Mouse (Mus musculus) megakaryocyte-erythroid progenitor cell, adult 5-6 weeks (primary cell): ENCODE measurements at regions not wholly inside any gene's neighbourhood (a gene's known extent, or its start where the extent isn't known, plus 50 kb on each side); places are given as distances from the start of the nearest gene placed in this dataset.
"Not testable (repeated sequence)": the region's sequence is repeated elsewhere in the genome, so short reads cannot be mapped to it uniquely, and the experiment has no call there.

ENCODE experiments used
- ATAC-seq: replicated peaks from 2 replicates; pipeline ENCODE4 v1.8.0; 2016; ENCODE audit warnings: mild to moderate bottlenecking, inconsistent platforms; ENCODE audit not compliant: severe bottlenecking, poor library complexity, low FRiP score, low TSS enrichment

GRCm38 (mm10) chr7:83347103-83347754 lies 237.5 kb upstream of the Tmc3 start:
- no peak for ATAC-seq

GRCm38 (mm10) chr7:83369191-83369590 lies 215.5 kb upstream of the Tmc3 start:
- ATAC-seq: no peak

GRCm38 (mm10) chr7:83369605-83370004 lies 215.1 kb upstream of the Tmc3 start:
- ATAC-seq: no peak

DNA sequence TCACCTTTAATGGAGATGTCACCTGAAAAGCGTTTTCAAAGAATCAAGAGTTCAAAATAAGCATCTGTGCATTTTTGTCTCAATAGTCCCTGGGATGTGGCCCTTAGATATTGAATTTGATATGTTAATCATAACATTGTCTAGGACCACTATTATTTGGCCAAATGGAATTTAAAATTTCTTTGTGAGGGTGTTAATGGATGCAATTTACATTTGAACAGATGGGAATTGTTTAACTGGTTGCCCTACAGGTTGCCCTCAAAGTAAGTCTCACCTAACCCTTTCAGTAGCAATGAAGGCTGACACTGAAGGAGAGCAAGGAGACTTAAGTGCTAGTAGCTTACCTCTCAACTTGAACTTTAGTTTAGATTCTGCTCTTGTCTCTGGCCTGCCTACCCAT lies 207.9 kb upstream of the Tmc3 start:
- ATAC-seq: no peak

- no peak for ATAC-seq
Measured at GRCm38 (mm10) chr7:83381381-83382181, 203.1 kb upstream of the Tmc3 start.

DNA sequence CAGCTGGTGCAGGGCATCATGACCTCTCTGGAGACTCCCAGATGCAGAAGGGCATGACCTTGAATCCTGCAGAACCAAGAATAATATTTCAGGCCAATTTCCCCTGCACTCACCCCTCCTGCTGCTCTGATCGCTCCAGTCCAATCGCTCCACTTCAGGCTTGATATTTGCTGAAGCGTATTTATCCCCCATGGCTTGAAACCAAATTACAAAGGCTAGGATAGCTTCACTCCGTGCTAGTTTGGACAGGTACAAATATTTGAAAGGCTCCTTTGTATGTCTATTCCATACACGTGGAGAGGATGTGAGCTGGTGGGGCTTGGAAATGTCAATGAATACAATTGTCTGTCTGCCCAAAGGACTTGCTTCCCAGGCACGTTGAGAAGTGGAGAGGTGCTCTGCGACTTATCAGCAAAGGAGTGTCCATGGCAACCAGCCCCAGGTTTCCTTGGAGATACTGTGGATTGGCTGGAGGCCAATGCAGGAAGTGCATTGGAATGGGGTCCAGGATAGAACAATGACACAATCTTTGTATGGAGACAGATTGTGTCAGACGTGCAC lies 201.8 kb upstream of the Tmc3 start:
- no peak for ATAC-seq

- ATAC-seq: no peak
Measured at GRCm38 (mm10) chr7:83391388-83391787, 193.3 kb upstream of the Tmc3 start.

GRCm38 (mm10) chr7:83392181-83392580 lies 192.5 kb upstream of the Tmc3 start:
- no peak for ATAC-seq

DNA sequence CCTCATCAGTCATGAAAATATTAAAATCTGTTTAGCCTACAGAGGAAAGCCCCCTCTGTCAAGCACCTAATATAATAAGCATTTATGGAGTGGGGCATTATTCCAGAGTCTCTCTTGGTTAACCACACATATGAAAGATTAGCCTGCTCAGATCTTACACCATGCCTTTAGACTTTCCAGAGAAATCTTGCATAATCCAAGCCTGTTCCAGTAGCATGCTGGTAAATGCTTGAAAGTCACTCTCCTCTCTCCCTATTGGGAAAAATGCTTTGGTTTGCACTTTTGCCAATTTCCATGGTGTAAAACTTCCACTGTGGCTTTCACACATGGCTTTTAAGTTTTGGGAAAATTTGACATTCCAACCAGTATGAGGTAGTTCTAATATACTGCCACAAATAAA lies 192.1 kb upstream of the Tmc3 start:
- no peak for ATAC-seq

- ATAC-seq: no peak
Measured at GRCm38 (mm10) chr7:83394156-83394555, 190.6 kb upstream of the Tmc3 start.

DNA sequence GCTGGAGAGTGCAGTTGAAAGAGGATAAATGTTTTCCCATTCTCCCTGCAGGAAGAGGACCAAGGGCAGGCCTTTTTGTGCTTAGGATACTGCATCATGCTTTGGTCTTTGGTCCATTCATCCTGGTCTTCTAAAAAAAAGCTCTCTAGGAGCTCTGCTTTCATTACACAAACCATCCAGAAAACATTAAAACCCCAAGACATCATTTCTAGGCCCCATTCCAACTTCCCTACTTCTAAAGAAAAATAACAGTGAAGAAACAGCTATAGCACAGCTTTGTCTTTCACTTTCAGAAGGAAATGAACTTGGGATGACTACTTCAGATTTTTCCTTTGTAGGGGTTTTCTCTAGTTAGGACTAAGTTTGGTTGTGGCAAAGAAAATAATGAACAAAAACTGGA lies 185.1 kb upstream of the Tmc3 start:
- no peak for ATAC-seq

DNA sequence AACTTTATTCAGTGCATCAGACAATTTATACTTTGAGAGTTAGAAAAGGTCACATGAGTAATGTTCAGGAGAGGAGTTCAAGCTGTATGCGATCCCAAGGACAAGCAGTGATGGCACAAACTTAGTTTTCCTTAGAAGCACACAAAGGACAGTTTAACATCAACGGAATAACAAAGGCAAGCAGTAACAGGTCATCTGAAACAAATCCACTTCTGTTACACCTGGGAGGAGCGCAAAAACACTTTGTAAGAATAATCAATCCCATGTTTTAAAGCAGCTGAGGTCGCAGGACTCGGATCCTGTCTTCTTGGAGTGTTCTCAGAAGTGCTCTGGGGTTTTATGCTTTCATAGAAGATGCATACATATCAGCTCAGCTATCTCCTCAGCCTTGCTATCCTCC lies 183.7 kb upstream of the Tmc3 start:
- no peak for ATAC-seq

GRCm38 (mm10) chr7:83412745-83413144 lies 172.0 kb upstream of the Tmc3 start:
- not testable (repeated sequence) for ATAC-seq

DNA sequence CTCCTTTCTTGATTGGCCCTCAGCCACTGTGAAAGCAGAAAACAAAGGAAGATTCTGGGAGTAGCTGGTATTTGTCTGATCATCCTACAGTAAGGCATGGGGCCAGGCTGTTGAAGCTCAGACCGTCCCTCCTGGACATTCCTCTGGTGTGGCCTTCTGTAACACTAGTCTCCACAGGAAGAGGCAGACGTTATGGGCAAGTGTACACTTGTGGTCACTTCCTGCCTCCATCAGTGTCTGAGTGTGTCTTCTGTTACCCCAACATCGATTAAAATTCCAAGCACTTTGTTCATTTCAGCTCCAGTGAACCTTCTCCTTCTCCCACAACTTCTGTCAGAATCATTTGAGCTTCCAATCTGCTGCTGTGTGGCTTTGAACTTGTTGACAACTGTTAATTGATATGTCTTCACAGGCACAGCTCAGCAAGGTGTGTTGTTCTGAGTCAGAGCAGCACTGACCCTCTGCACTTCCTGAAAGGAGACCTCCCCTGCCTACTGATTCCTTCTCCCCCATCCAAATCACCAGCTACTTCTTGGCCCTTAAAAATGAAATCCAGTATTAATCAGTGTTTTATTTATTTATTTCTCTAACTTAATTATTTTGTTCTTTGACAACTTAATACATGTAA lies 154.7 kb upstream of the Tmc3 start:
- no peak for ATAC-seq

DNA sequence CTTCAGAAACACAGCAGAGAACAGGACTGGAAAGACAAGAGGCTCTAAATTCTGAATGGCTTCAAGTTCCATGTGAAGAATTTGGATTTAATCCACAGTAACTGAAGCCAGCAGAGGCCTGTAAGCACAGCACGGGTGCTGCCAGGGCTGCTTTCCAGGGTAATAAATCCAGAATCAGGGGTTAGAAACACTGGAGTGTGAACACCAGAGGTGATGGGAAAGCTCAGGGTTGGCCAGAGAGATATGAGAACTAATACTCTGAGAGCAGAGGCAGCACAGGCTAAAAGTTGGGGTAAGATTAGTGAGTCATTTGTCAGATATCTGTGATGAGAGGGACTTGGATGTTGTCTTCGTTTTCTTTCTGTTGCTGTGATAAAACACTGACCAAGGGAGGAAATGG lies 153.6 kb upstream of the Tmc3 start:
- no peak for ATAC-seq

DNA sequence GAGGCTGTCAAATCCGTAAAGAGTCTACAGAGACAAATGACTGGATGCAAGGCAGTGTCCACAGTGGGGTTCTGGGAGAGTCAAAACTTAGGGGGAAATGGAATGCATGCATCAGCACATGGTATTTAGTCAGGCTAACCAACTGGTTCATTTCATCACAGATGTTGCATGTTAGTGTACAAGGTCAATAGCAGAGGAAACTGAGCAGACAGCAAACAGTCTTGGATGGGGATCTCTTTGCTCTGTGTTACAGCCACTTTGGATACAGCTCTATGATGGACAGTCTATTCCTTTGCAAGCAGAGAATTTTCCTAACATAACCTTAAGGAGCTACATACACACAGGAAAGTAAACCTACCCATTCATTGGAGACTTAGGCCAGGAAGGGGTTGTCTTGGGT lies 151.9 kb upstream of the Tmc3 start:
- no peak for ATAC-seq

GRCm38 (mm10) chr7:83433959-83434715 lies 150.6 kb upstream of the Tmc3 start:
- ATAC-seq: no peak

DNA sequence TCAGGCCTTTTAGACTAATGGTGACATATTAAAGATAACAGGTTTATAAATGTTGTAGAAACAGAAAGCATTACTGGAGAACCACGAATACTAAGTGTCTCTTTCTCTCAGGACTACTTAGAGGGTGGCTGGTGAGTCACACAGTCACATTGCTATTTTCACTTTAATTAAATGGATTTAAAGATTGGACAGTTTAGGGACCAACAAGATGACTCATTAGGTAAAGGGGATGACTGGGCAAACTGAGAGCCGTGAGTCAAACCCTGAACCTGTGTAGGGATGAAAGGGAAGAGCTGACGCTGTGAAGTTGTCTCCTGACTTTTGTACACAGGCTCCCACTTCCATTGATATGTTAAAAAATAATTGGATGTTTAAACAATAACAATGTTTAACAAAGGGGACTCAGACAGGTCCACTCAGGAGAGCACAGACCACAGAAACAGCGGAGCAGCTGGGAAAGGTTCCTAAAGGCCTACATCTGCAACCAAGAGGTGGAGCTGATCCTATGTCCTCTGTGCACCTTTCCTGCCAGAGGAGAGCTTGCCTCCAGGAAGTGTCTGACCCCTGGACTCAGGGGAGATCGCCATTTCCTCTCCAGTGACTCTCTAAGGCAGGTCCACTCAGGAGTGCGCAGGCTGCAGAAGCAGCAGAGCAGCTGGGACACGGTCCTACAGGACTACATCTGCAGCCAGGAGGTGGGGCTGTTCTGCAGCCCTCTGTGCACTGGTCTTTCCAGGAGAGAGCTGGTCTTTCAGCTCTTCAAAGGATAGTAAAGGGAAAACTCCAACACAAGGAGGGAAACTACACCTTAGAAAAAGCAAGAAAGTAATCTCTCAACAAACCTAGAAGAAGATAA lies 146.0 kb upstream of the Tmc3 start:
- no peak for ATAC-seq
